Mouse (Mus musculus) midbrain, embryonic 12.5 days (tissue): ENCODE measurements around the gene Spg11. TPM values are rescaled to one million over a fixed set of nuclear protein-coding genes. Genes with fewer than 3 reads are reported as not detected.
"Not testable (repeated sequence)": the region's sequence is repeated elsewhere in the genome, so short reads cannot be mapped to it uniquely, and the experiment has no call there.

Source experiments
- ATAC-seq: fragments of 200-750 bp; cut with Nextera tagmentation; 2 replicates; pipeline ENCODE4 v1.8.0; 2017; ENCODE audit warnings: low read depth, moderate TSS enrichment, moderate library complexity; ENCODE audit not compliant: low FRiP score
- H3K27ac ChIP-seq: fragments of 300-500 bp; sonication (generic); replicated peaks from 2 replicates; pipeline ENCODE4 v1.5.1; 2016; ENCODE audit warnings: mild to moderate bottlenecking
- H3K27me3 ChIP-seq: fragments of 300-500 bp; sonication (generic); 2 replicates; pipeline ENCODE4 v1.6.1; 2016; ENCODE audit warnings: mild to moderate bottlenecking
- H3K36me3 ChIP-seq: fragments of 300-500 bp; sonication (generic); 2 replicates; pipeline ENCODE4 v1.6.1; 2016
- H3K4me1 ChIP-seq: fragments of 300-500 bp; sonication (generic); 2 replicates; pipeline ENCODE4 v1.6.1; 2016
- H3K4me2 ChIP-seq: fragments of 300-500 bp; sonication (generic); replicated peaks from 2 replicates; pipeline ENCODE4 v1.6.1; 2016; ENCODE audit warnings: mild to moderate bottlenecking, moderate library complexity
- H3K4me3 ChIP-seq: fragments of 300-500 bp; sonication (generic); 2 replicates; pipeline ENCODE4 v1.5.1; 2016; ENCODE audit warnings: mild to moderate bottlenecking
- H3K9ac ChIP-seq: fragments of 300-500 bp; sonication (generic); replicated peaks from 2 replicates; pipeline ENCODE4 v1.6.1; 2016; ENCODE audit warnings: mild to moderate bottlenecking, moderate library complexity
- H3K9me3 ChIP-seq: fragments of 300-500 bp; sonication (generic); 2 replicates; pipeline ENCODE4 v1.6.1; 2016; ENCODE audit warnings: mild to moderate bottlenecking
- WGBS: fragments of 180-500 bp; shearing (Covaris S2); methylation state at CpG from one replicate; pipeline ENCODE4 v1.1.7; 2016; 5-methylcytosine and 5-hydroxymethylcytosine counted together
- polyA plus RNA-seq: library from polyadenylated mRNA; unstranded; fragments of >200 nt; fragmentation: Nextera tagmentation; extraction: Ambion mirVana; gene quantifications from 2 replicates; pipeline ENCODE4 v1.2.1, GENCODE M21; 2016

Gene Spg11
- polyA plus RNA-seq, 1 experiment from 2014 or later, result 16.4 TPM

DNA sequence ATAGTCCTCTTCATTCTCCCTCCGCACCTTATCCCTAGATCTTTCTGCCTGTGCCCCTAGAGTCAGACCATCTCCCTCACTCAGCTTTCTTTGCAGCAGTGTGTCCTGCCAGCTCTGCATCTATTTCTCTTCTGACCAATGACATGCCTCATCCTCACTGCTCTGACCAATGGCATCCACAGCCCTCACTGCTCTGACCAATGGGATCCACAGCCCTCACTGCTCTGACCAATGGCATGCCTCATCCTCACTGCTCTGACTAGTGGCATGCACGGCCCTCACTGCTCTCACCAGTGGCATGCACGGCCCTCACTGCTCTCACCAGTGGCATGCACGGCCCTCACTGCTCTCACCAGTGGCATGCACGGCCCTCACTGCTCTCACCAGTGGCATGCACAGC is 20.5 kb downstream of the Spg11 start:
- peaks cover 79% of the 10 kb centered on the region for H3K36me3 ChIP-seq
- H3K27ac ChIP-seq, H3K4me1 ChIP-seq, ATAC-seq, H3K9ac ChIP-seq, H3K4me2 ChIP-seq, H3K4me3 ChIP-seq, H3K9me3 ChIP-seq, H3K27me3 ChIP-seq: not testable (repeated sequence)
- 83% methylated on average over 5 of the region's 5 CpGs for whole genome bisulfite sequencing

DNA sequence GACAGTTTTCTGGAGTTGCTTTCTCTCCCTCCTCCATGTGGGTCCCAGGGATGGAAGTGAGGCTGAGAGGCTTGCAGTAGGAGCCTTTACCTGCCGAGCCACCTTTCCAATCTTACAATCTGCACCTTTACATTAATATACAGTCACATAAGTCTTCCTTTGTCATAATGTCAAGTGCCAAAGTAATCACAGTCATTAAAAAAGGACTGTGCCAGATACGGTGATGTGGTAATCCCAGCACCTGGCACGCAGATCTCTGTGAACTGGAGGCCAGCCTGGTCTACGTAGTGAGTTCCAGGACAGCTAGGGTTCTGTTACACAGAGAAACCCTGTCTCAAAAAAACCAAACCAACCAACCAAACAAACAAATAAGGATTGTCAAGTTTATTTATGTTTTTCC is 24.3 kb downstream of the Spg11 start:
- 96% methylated on average over 4 of the region's 4 CpGs for WGBS
- H3K27ac ChIP-seq, result no peak overlapping the region
- H3K4me1 ChIP-seq, result no peaks in the 10 kb centered on the region
- H3K27me3 ChIP-seq, result no peaks in the 10 kb centered on the region
- no peak overlapping the region for H3K4me2 ChIP-seq
- no peaks in the 10 kb centered on the region for H3K9me3 ChIP-seq
- no peak overlapping the region for H3K4me3 ChIP-seq
- H3K9ac ChIP-seq, result no peak overlapping the region
- no peak for ATAC-seq
- H3K36me3 ChIP-seq, result peaks cover 87% of the 10 kb centered on the region

DNA sequence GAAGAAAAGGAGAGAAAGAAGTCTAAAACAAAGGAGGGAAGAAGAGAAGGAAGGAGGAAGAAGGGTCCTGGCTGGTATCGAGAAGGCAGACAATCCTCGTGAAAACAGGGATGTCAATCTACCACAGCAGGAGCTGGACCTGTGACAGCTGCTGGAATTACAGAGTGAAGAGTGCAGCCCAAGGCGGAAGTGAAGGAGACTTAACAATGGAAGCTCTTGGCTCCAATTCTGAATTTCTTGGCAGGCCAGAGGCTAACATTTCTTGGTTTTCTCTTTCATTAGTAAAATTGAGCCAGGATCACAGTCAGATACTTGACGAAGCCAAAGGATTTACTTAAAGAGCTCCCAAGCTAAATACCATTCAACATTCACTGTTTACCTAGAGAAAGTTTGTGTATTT is 31.7 kb downstream of the Spg11 start:
- H3K36me3 ChIP-seq, result peaks cover 85% of the 10 kb centered on the region

DNA sequence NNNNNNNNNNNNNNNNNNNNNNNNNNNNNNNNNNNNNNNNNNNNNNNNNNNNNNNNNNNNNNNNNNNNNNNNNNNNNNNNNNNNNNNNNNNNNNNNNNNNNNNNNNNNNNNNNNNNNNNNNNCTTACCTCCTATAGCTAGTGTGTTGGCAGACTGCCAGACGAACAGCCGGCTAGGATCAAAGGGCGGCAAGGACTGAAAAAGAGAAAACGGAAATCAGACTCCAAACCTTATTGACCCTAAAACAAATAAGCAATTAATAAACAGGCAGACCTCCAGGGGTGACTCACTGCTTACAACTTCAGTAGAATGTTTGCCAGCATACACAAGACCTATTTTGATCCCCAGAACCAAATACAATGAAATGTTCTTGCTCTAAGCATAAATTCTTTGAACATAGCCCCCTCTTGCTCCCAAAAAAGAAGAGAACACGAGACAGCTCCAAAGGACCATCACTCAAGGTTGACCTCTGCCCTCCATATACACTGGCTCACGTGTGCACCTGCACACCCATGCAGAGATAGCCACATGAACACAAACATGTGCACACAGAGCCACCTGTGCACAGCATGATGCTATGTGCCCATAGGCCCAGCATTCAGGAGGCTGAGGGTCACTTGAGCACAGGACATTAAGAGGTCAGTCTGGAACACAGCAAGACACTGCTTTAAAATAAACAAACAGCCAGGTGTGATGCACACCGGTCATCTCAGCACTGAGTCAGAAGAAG is 36.3 kb downstream of the Spg11 start:
- Histone ChIP-seq H3K4me2 (no peak overlapping the region), H3K9ac (no peak overlapping the region), H3K4me1 (0 out of 2 replicates have a peak, but pooled peaks cover 2% of the 10 kb centered on the region), H3K27me3 (no peaks in the 10 kb centered on the region), H3K9me3 (no peaks in the 10 kb centered on the region), H3K27ac (no peak overlapping the region), H3K36me3 (peaks cover 74% of the 10 kb centered on the region), H3K4me3 (no peak overlapping the region)
- no peak for ATAC-seq
- WGBS, result 69% methylated on average over 7 of the region's 7 CpGs

More for the DNA sequence above, 31.7 kb downstream of the Spg11 start:
- Histone ChIP-seq H3K27me3 (no peaks in the 10 kb centered on the region), H3K9ac (no peak overlapping the region), H3K4me3 (no peak overlapping the region), H3K4me1 (0 out of 2 replicates have a peak, but pooled peaks cover 2% of the 10 kb centered on the region), H3K27ac (no peak overlapping the region), H3K9me3 (no peaks in the 10 kb centered on the region), H3K4me2 (no peak overlapping the region)
- ATAC-seq, result no peak
- 90% methylated on average over 4 of the region's 4 CpGs for WGBS

DNA sequence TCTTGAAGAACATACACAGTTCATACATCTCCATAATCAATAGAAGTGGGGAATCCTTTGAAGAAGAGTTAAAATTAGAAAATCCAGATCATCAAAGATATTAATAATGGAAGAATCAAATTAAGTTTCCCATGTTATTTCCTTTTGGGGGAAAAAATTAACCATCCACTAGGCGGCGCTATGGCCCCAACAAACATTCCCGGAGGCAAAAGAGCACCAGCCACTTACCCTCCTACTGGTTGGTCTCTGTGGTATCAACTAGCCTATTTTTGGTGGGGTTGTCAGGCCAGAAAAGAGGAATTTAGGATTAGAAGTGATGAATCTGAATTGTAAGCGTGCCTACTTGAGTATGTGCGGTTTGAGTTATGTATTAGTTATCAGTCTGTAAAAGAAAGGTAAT is 48.3 kb downstream of the Spg11 start:
- ATAC-seq, result no peak
- H3K27me3 ChIP-seq, result no peaks in the 10 kb centered on the region
- no peak overlapping the region for H3K27ac ChIP-seq
- H3K4me3 ChIP-seq, result no peak overlapping the region
- H3K9me3 ChIP-seq, result no peaks in the 10 kb centered on the region
- no peaks in the 10 kb centered on the region for H3K4me1 ChIP-seq
- H3K9ac ChIP-seq, result no peak overlapping the region
- 42% methylated on average over 5 of the region's 5 CpGs for WGBS
- H3K4me2 ChIP-seq, result no peak overlapping the region
- peaks cover 60% of the 10 kb centered on the region for H3K36me3 ChIP-seq

DNA sequence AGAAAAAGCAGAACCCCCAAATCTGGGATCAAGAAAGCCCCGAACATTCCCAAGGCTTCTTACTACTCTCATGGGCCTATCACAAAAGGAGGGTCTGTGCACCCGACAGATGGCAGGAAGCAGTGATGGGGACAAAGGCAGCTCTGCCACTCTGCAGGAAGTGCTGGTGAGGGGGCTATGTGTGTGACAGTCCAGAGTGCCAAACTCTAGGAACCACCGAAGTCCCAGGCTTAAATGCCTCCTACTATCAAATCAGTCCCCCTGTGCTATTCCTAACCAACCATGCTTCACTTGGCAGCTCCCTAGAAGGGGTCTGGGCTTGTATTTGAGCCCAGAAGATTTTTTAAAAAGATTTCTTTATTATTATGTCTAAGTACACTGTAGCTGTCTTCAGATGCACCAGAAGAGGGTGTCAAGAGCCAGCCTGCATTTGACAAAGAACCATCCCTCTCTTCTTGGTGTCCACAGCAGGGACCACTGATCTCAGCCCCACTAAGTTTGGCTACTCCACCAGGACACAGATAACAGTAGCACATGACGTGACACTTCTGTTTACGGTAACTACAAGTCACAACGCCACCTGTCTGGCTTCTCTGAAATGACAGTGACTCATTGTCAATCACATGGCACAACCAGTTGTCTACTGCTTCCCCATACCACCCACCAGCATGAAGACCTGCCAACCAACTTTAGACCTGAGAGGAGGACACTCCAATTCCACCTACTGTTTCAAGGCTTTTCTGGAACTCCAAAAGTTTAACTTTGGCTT is 48.9 kb downstream of the Spg11 start:
- Histone ChIP-seq H3K4me3 (no peak overlapping the region), H3K27ac (no peak overlapping the region), H3K36me3 (peaks cover 60% of the 10 kb centered on the region), H3K4me2 (no peak overlapping the region), H3K9me3 (no peaks in the 10 kb centered on the region), H3K4me1 (no peaks in the 10 kb centered on the region), H3K9ac (no peak overlapping the region), H3K27me3 (no peaks in the 10 kb centered on the region)
- ATAC-seq, result no peak
- WGBS, result 93% methylated on average over 6 of the region's 6 CpGs

DNA sequence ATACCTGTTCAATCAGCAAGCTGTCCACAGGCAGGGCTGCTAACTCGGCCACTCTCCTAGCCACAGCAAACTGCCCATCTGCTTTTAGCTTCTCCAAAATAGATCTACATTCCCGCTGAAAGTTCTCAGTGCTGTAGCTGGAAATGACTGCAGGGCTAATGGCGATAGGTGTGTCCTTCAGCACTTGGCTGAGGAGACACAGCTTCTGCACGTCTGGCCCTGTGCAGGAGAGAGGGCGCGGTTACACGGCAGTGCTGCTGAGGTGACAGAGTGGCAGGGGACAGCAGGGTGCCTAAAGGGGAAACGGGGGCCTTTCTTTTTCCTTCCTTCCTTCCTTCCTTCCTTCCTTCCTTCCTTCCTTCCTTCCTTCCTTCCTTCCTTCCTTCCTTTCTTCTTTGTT is 51.9 kb downstream of the Spg11 start:
- no peaks in the 10 kb centered on the region for H3K4me1 ChIP-seq
- no peak overlapping the region for H3K27ac ChIP-seq
- no peaks in the 10 kb centered on the region for H3K27me3 ChIP-seq
- H3K4me2 ChIP-seq, result no peak overlapping the region
- ATAC-seq, result no peak
- no peak overlapping the region for H3K9ac ChIP-seq
- 83% methylated on average over 8 of the region's 8 CpGs for WGBS
- H3K9me3 ChIP-seq, result no peaks in the 10 kb centered on the region
- H3K36me3 ChIP-seq, result peaks cover 59% of the 10 kb centered on the region
- H3K4me3 ChIP-seq, result no peak overlapping the region

DNA sequence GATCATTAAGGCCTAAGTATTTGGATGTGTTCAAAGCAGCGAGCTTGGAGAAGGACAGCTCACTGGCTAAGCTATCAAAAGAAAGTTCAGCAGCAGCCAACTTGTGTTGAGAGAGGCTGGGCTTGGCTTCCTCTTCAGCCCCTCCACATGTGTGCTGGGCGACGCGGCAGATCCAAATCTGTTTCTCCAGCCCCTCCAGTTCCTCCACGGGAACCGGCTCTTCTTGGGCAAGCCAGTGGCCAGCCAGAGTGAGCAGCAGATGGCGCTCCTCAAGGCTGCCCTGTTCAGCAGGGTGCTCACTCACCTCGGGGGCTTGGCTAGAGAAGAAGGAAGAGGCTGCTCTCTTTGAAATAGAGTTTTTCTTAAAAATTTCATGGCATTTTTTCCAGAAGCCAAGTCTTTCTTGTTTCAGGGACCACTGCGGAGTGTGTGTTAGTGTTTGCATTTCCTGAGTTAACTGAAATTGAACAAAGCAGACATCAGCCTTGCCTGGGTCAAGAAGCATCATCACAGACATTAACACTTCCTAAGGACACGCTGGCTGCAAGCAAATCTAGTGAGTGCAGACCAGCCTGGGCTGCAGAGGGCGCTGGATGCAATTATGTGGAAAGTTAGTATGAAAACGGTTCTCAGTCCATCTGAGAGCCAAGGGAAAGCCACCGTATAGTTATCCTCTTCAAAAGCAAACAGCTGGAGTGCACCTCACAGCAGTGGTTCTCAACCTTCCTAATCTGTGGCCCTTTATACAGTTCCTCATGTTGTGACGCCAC is 52.8 kb downstream of the Spg11 start:
- peaks cover 59% of the 10 kb centered on the region for H3K36me3 ChIP-seq
- H3K9me3 ChIP-seq, result no peaks in the 10 kb centered on the region
- WGBS, result 59% methylated on average over 14 of the region's 14 CpGs
- H3K9ac ChIP-seq, result no peak overlapping the region
- no peak overlapping the region for H3K4me3 ChIP-seq
- H3K27ac ChIP-seq, result no peak overlapping the region
- no peak overlapping the region for H3K4me2 ChIP-seq
- no peak for ATAC-seq
- H3K4me1 ChIP-seq, result no peaks in the 10 kb centered on the region
- H3K27me3 ChIP-seq, result no peaks in the 10 kb centered on the region

DNA sequence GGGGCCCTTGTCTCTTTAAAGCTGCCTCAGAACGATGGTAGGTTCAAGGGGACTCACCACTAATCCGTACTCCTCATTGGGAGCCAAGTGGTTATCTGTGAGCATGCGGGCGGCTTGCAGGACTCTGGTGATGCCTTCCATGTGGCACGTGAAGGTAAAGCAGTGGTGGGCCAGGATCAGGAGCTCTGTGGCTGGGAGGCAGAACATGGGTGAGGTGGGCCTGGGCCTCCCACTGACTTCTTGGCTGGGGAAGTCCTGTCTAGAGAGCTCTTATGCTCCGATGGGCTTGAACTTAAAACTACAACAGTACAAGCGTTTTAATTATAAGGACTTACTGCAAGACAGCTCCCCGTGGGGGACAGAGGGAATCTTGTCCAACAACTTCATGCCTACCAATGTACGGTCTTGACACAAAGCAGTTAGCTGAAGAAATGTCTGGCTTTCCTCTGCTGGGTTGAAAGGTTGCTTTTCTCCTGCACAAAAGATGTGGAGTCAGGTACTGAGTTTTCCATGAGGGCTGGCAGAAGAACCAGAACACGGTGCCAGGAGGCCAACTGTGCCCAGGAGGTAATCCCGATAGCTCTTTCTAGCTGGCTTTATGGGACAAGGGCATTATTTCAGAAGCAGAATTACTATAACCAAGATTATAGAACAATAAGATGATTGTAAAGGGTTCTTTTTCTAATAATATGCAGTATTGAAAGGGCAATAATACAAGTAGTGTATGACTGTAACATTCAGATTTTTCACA is 58.6 kb downstream of the Spg11 start:
- no peaks in the 10 kb centered on the region for H3K9me3 ChIP-seq
- ATAC-seq, result no peak
- no peaks in the 10 kb centered on the region for H3K4me1 ChIP-seq
- no peak overlapping the region for H3K27ac ChIP-seq
- no peak overlapping the region for H3K4me2 ChIP-seq
- no peaks in the 10 kb centered on the region for H3K27me3 ChIP-seq
- H3K9ac ChIP-seq, result no peak overlapping the region
- H3K36me3 ChIP-seq, result peaks cover 57% of the 10 kb centered on the region
- 95% methylated on average over 11 of the region's 11 CpGs for WGBS
- no peak overlapping the region for H3K4me3 ChIP-seq

DNA sequence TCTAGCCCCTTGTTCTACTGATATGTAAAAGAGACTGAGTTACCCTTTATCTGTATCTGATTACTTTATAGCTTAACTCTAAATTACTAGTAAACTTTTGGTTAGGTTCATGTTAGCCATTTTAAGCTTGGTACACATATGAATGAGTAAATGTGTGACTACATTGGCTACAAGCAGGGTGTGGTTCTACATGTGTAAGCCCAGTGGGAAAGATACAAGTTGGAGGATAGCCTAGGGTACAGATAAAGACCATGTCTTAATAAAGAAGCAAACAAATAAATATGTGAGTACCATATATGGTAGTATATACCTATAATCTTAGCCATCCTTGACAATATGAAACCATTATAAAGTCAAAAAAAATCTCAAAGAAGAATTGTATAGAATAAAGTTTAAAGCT is 74.3 kb downstream of the Spg11 start:
- Histone ChIP-seq H3K27ac (no peak overlapping the region), H3K9ac (no peak overlapping the region), H3K4me2 (no peak overlapping the region), H3K9me3 (no peaks in the 10 kb centered on the region), H3K4me3 (no peak overlapping the region), H3K27me3 (no peaks in the 10 kb centered on the region), H3K4me1 (no peaks in the 10 kb centered on the region), H3K36me3 (peaks cover 34% of the 10 kb centered on the region)
- no peak for ATAC-seq

DNA sequence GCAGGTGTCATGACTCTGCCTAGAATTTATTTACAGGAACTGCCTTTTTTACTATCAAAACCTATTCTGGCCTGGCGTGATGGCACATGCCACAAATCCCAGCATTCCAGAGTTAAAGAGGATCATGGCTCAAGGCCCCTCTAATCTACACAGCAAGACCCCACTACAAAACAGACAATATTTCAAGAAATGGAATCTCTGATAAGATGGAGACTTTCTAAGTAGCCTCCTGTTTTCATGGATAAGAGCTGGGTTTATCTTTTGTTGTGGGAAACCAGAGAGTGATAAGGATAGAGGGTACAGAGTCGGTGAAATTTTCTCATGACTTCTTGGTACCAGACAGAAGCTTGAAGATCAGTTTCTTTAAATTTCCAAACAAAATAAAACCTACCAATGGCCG is 82.1 kb downstream of the Spg11 start:
- Histone ChIP-seq H3K4me1 (no peaks in the 10 kb centered on the region), H3K36me3 (peaks cover 15% of the 10 kb centered on the region; the same call in 1 of the 2 replicates), H3K9me3 (no peaks in the 10 kb centered on the region), H3K27me3 (no peaks in the 10 kb centered on the region), H3K9ac (no peak overlapping the region), H3K27ac (no peak overlapping the region), H3K4me2 (no peak overlapping the region), H3K4me3 (no peak overlapping the region)
- WGBS, result 94% methylated on average over 3 of the region's 3 CpGs
- ATAC-seq, result no peak
